Mouse (Mus musculus): ENCODE data around the gene Nqo1. TPM values are rescaled to one million over a fixed set of nuclear protein-coding genes. Genes with fewer than 3 reads are reported as not detected.

Gene Nqo1
- total RNA-seq (2021): 4.2 and 5.2 TPM in 2 replicates
- long read RNA-seq, experiment 1, partial matches to known transcripts: 0 of 3 reads
- long read RNA-seq, experiment 1, other reads (novel, unspliced or antisense): 0 of 3 reads
- long read RNA-seq, experiment 2: 0 reads

- peak; percentile 86 for DNase-seq
These were observed at the start of gene Nqo1 for GRCm38 (mm10) chr8:107403038-107403781. Nqo1 (minus strand) TSS chr8:107403206.

GRCm38 (mm10) chr8:107451414-107452066 lies 48.5 kb upstream of the Nqo1 start:
- no peak for DNase-seq

DNA sequence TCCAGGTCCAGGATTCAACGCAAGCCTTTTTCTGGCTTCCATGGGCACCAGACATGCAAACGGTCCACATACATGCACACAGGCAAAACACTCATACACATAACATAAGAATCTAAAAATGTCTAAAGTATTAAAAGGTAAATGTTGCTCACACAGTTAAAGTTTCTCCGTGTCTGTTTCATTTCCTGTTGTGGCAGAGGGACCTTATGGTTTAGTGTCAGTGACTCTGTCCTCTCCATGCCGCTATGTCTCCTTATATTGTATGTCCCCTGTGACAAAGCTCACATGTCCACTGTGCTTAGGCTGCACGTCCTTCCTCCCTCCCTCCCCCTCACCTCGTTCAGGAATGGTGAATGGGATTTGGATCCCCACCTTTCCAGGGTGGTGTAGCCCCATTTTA lies 46.6 kb upstream of the Nqo1 start:
- no peak for DNase-seq

- no peak for DNase-seq
These were observed 46.1 kb upstream of the Nqo1 start for GRCm38 (mm10) chr8:107449130-107449529.

DNA sequence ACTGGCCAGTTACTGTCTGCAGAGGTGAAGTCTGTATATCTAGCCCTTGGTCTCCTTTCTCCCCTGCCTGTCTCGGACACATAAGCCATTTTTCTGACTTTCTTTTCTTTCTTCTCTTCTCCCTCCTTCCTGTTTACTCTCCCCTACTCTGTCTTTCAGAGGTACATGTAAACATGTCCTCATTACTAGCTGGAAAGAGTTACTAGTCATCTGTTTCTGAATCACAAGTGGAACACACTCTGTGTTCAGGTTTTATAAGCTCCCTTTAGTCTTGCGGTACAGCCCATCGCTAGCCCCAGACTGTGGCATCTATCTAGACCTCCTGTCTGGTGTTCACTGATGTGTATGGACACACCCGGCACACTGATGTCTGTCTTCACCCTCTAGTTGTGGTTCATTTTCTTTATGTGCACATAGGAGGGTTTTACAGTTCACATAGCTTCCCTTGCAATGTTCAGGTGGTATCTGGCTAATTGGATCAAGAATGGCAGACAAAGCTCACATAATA lies 45.4 kb upstream of the Nqo1 start:
- no peak for DNase-seq

DNA sequence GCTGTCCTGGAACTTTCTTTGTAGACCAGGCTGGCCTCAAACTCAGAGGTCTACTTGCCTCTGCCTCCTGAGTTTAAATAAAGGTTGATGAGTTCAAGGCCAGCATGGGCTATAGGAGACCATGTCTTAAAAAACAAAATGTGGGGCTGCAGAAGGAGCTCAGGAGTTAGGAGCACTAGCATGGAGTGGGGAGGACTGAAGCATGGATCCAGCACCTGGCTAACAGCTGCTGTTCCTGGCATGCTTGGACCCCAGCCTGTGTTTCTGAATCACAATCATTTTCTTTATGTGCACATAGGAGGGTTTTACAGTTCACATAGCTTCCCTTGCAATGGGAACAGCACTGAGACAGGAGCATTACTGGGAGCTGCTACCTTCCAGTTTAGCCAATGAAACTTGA lies 44.7 kb upstream of the Nqo1 start:
- no peak for DNase-seq

DNA sequence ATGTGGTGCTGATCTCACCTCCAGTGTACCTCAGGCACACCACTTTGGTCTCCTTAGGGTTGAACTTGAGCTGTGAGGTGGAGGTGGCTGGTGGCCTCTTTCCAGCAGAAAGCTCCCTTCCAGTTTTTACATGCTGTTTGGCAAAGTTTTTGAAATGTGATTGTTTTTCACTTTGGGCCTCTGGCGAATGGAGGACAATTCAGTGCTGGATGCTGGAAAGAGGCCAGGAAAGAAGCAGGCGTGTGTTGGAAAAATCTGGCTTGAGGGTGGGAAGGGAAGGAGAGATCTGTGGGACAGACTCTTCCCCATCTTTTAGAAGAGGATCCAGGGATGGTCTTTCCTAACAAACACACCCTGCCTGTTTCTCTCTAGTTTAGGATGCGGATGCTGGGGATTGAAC lies 41.6 kb upstream of the Nqo1 start:
- DNase-seq: no peak

DNA sequence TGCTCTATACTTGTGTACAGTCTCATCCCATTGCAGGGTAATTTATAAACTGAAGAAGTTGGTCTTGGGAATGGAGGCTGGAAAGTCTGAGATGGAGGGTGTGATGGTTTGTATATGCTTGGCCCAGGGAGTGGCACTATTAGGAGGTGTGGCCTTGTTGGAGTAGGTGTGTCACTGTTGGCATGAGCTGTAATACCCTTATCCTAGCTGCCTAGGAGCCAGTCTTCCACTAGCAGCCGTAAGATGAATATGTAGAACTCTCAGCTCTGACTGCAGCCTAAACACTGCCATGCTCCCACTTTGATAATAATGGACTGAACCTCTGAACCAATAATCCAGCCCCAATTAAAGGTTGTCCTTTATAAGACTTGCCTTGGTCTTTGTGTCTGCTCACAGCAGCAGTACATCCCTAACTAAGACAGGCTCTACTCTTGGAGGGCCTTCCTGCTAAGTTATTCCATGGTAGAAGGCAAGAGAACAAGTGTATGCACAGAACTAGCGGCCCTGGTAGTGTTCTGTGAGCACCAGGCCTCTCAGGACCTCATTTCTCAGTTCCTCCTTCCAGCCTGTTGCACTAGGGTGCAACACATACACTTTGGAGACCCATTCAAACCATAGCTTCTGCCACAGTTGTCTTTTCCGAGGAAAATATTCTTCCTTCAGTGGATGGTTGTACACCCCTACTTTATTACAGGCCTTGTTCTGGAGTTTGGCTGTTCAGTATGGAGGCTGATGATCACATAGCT lies 37.0 kb upstream of the Nqo1 start:
- no peak for DNase-seq

DNA sequence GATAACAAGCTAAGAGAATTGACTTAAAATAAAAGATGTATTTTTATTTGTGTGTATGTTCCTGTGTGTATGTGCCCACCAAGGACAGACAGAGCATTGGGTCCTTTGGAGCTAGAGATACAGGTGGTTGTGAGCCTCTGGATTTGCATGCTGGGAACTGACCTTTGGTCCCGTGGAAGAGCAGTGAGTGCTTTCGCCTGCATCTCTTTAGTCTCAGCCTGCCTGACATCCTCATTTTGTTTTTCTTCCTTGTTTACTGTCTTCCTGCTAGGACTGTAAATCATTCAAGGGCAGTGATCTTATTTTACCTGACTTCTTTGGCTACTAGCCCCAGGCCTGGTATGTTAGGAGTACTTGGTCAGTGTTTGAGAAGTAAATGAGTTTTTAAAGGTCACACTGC lies 34.7 kb upstream of the Nqo1 start:
- no peak for DNase-seq

GRCm38 (mm10) chr8:107436841-107437421 lies 33.9 kb upstream of the Nqo1 start:
- DNase-seq: peak; percentile 43

- DNase-seq: peak; percentile 87
These were observed 33.2 kb upstream of the Nqo1 start, which contains the start of gene Wwp2 for GRCm38 (mm10) chr8:107435962-107436831. Wwp2 (plus strand) TSS chr8:107436365.

- no peak for DNase-seq
These were observed 32.5 kb upstream of the Nqo1 start for GRCm38 (mm10) chr8:107435421-107435961.

DNA sequence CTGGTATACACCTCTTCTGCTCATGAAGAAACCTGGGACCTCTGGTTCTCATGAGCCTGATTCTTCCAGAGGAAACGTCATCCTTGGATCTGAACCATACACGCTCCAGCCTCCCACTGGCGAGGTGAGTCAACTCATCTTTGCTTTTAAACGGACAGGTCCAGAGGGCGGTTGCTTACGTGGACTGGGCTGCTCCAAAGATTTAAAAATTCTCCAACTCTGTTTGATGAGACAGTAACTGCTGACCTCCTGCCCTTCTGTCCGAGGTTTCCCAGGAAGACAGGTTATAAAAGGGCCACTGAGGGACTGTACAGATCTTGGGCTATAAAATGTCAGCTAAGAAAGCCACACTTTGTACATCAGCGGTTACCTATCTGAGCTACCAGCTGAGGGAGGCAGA lies 27.8 kb upstream of the Nqo1 start:
- no peak for DNase-seq

DNA sequence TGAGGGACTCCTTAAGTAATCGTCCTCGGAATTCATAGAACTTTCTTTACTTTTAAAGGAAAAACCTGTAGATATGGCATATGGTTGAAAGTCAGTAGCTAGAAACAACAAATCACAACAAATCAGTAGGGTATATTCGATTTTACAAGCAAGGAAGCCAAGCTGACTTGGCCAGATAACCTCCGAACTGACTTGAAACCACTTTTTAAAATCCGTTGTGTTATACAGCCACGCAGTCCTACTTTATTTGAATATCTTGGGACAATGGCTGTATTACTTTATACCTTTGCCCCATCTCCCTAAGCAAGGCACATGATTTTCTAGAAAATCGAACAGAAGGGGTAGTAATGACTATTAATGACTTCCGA lies 22.2 kb upstream of the Nqo1 start:
- no peak for DNase-seq

GRCm38 (mm10) chr8:107424597-107425229 lies 21.7 kb upstream of the Nqo1 start, which contains the start of gene Nob1:
Nob1 (minus strand) TSS chr8:107425051.
- peak; percentile 99 for DNase-seq

DNA sequence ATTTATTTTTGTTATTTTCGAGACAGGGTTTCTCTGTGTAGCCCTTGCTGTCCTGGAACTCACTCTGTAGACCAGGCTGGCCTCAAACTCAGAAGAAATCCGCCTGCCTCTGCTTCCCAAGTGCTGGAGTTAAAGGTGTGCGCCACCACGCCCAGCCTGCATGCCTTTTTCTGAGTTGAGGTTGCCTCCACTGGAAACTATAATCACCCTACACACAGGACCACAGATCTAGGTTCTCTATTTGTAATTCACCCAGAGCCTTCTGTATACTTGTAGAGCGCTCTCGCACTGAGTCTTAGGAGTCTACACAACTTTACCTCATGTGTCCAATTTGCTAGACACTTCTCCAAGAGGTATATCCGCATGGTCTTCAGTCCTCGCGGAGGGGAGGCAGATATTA lies 21.2 kb upstream of the Nqo1 start:
- no peak for DNase-seq

DNA sequence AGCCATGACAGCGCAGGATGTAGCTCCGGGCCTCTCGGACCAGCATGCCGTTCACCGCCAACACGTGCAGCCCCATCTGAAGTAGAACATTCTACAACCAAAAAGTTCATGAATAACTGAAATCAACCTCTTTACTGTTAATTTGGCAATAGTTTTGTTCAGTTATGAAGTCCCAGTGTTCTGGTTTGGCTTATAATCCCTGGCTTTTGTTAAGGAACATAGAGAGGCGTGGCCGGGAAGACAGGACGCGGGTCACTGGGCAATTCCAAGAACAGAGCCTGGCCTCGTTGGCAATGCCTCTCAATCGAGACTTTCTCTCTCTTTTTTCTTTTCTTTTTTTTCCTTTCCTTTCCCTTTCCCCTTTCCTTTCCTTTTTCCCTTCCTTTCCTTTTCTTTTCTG lies 14.0 kb upstream of the Nqo1 start:
- DNase-seq: no peak

- DNase-seq: no peak
These were observed 10.9 kb upstream of the Nqo1 start for GRCm38 (mm10) chr8:107413881-107414280.

- DNase-seq: no peak
These were observed 9.5 kb upstream of the Nqo1 start for GRCm38 (mm10) chr8:107412552-107412951.

DNA sequence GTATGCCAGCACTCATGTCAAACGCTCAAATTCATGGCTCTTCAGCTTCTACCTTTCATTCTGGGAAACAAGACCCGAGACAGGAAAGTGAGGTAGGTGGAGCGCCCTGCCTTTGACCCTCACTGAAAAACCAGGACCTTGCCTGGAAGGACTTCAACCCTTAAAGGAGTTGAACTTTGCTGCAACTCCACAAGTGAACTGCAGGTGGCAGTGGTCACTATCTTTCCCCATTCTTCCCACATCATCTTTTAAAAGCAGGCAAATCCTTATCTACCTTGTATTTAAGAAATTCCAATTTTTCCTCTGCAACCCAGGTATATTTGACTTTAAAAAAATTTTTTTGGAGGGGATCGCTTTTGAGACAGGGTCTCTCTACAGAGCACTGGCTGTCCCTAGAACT lies 8.4 kb upstream of the Nqo1 start:
- DNase-seq: no peak

DNA sequence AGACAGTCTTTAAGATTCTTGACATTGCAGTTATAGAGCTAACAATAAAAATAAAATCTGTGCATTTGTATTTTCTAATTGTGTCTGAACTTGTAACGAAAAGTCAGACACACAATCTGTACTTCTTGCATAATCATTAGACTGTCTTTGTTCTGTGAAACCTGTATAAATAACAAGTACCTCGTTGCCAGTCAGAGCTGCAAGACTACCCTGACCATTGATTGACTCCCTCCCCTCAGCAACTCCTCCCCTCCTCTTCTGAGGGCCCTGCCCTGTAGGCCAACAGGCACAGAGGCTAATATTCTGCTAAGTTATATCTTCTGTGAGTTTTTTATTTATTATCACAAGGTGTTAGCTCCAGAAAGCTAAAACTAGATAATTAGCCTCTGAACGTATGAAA lies 2.9 kb upstream of the Nqo1 start:
- DNase-seq: no peak
